Mouse (Mus musculus) subcutaneous adipose tissue, adult 2 months (tissue): ENCODE data around the gene Disp2. TPM values are rescaled to one million over a fixed set of nuclear protein-coding genes. Genes with fewer than 3 reads are reported as not detected.

Experiments
- polyA plus RNA-seq: library from polyadenylated mRNA; depleted of rRNA; stranded (reverse); fragments of >200 nt; gene quantifications from 2 replicates; pipeline ENCODE4 v1.2.3, GENCODE M21; 2012; ENCODE audit warnings: low replicate concordance; rRNA removed

Gene Disp2
- 1.0 and 3.3 TPM in 2 replicates for polyA plus RNA-seq

GRCm38 (mm10) chr2:118779504-118780480 lies at the start of gene Disp2:
Gene Disp2, plus strand, starts transcription at chr2:118779719.

GRCm38 (mm10) chr2:118745232-118745884 lies 34.2 kb upstream of the Disp2 start, which contains the start of gene Inafm2:
Gene Inafm2, plus strand, starts transcription at chr2:118745758.

GRCm38 (mm10) chr2:118761906-118762783 lies 17.4 kb upstream of the Disp2 start, which contains the start of gene Ccdc9b:
Gene Ccdc9b, minus strand, starts transcription at chr2:118762661.

GRCm38 (mm10) chr2:118772158-118772874 lies 7.2 kb upstream of the Disp2 start, which contains the start of gene Phgr1:
Gene Phgr1, plus strand, starts transcription at chr2:118772769.

GRCm38 (mm10) chr2:118813981-118814836 lies 34.7 kb downstream of the Disp2 start, which contains the start of gene Knstrn:
Gene Knstrn, plus strand, starts transcription at chr2:118814003.

Other genes starting within 250 kb of the Disp2 start
- 16.8 and 32.6 TPM in 2 replicates for gene Bmf, start 230.0 kb upstream of the Disp2 start, polyA plus RNA-seq
- 2.6 and 7.7 TPM in 2 replicates for gene Bub1b, start 181.5 kb upstream of the Disp2 start, polyA plus RNA-seq
- 0.20 and 0.90 TPM in 2 replicates for gene Pak6, start 116.4 kb upstream of the Disp2 start, polyA plus RNA-seq
- 0.01 and 0.03 TPM in 2 replicates for gene Ankrd63, start 75.8 kb upstream of the Disp2 start, polyA plus RNA-seq
- gene Plcb2, start 51.3 kb upstream of the Disp2 start, polyA plus RNA-seq: 2.3 and 6.4 TPM in 2 replicates
- gene Inafm2, start 34.0 kb upstream of the Disp2 start, polyA plus RNA-seq: 14.2 and 16.8 TPM in 2 replicates
- 12.7 and 19.0 TPM in 2 replicates for gene Ccdc9b, start 17.1 kb upstream of the Disp2 start, polyA plus RNA-seq
- gene Phgr1, start 7.0 kb upstream of the Disp2 start, polyA plus RNA-seq: 0.30 and 0.39 TPM in 2 replicates
- gene Knstrn, start 34.3 kb downstream of the Disp2 start, polyA plus RNA-seq: 0.80 and 4.4 TPM in 2 replicates
- gene Ivd, start 82.2 kb downstream of the Disp2 start, polyA plus RNA-seq: 111 and 220 TPM in 2 replicates
- gene Bahd1, start 120.7 kb downstream of the Disp2 start, polyA plus RNA-seq: 14.8 and 19.0 TPM in 2 replicates
- gene Chst14, start 146.8 kb downstream of the Disp2 start, polyA plus RNA-seq: 22.2 and 36.9 TPM in 2 replicates
- gene Ccdc32, start 249.7 kb downstream of the Disp2 start, polyA plus RNA-seq: 12.4 and 12.8 TPM in 2 replicates